Mouse (Mus musculus) erythroid progenitor cell, adult 5-6 weeks (primary cell): Measurements from ENCODE around the gene Cux1. TPM values are rescaled to one million over a fixed set of nuclear protein-coding genes. Genes with fewer than 3 reads are reported as not detected.
"Not testable (repeated sequence)": the region's sequence is repeated elsewhere in the genome, so short reads cannot be mapped to it uniquely, and the experiment has no call there.

ENCODE experiments used
- ATAC-seq: replicated peaks from 2 replicates; pipeline ENCODE4 v1.8.0; 2016; ENCODE audit warnings: moderate number of reproducible peaks, mild to moderate bottlenecking, moderate TSS enrichment, inconsistent platforms; ENCODE audit not compliant: poor library complexity, low FRiP score, severe bottlenecking
- total RNA-seq, 2 experiments: library from RNA; stranded (forward) in 1 of 2; stranded (reverse) in 1 of 2; fragments of 150-400 nt in 1 of 2; fragments of 186-747, 209-891 nt in 1 of 2; gene quantifications; 2 replicates each; pipeline versions ENCODE4 v1.2.3 to v1.2.4; 2015 to 2017; ENCODE audit warnings: low replicate concordance in 2 of 2

Gene Cux1
- total RNA-seq, 2 experiments from 2014 or later = 42.3 to 79.1 TPM

DNA sequence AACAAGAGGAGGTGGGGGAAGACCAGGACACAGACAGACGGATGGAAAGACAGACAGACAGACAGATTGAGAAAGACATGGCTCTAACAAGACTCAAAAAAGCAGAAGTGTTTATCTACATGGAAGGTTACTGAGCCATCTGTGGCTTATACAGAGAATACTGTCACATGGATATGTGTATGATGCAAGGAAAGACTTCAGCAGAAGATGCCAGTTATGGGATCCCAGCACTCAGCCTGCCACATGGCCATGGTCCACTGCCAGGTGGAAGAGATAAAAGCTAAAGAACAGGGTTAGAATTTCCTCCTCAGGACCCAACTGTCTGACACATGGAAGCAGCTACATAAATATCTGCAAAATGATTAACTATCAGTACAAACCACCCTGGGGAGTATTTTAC is 84.9 kb downstream of the Cux1 start:
- no peak for ATAC-seq

DNA sequence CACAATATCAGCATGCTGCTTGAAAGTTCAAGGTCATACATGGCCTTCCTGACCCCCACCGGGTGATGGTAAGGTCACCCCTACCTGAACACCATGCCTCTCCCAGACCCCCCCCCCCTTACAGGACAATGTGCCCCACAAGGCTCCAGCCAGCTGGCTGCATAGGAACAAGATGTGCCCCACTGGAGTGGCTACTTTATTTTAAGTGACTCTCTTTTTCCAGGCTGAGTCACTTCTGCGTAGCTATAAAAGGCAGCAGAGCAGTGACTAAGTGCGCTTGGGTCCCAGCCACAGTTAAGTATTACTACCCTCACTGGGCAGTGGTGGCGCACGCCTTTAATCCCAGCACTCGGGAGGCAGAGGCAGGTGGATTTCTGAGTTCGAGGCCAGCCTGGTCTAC is 86.7 kb downstream of the Cux1 start:
- ATAC-seq = no peak

DNA sequence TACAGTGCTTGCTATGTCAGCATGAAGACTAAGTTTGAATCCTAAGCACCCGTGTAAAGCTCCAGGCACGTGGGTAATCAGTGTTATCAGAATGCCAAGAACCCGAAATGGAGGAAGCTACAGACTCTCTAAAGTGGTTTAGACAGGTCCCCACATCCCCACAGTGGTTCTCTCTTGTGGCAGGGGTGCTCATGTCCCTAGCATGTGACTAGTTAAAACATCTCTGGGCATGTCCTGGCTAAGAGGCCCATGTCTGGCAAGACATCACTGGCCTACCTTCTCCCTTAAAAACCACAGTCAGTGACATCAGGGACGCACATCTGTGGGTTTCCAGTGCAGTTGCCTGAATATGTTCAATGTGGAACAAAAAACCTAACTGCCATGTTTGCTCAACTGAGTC is 87.5 kb downstream of the Cux1 start:
- ATAC-seq = no peak

DNA sequence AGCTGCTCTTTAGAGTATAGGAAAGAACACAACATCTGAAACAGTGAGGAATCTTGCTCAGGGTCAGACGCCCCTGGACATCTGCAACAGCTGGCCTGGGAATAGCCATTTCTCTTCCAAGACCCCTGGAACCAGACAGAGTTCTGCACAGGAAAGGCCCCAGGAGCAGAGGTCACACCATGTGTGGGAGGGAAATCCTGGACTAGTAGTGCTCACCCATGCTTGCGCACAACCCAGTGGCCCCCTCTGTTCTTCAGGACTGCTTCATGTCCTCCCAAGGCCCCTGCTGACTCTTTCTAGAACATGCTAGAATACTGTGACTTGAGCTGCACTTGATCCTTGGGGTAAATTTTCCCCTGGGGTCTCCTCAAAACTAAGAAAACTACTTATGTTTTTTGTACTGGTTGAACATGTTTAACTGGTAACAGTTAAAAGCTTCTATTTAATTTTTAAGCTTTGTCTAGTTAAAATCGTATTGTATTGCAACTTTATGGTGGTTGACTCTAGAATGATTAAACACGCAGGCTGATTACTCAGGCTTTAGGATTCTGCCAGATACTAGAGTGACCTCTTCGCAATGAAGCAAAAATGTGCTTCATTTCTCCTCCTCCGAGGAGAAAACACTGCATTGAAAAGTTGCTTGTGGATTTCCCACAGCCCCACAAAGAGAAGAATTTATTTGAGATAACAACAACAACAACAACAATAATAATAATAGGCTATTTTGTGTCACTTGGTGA is 88.1 kb downstream of the Cux1 start:
- no peak for ATAC-seq

DNA sequence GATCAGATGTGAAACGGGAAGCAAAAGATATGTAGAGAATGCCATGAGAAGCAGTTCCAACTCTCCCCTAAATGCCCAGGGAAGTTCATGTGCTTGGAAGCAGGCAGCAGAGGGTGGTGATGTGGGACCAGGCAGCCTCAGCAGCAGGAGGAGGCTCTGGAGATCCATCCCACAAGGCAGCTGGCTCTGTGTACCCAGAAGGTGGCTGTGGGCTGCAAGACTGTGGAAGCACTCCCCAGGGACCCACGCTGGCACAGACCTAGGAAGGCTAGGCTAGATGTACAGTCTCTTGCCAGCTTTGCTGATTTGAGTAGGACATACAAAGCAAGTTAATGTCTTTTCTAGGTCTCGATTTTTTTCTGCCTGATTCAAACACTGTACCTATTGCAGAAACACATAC is 91.0 kb downstream of the Cux1 start:
- no peak for ATAC-seq

DNA sequence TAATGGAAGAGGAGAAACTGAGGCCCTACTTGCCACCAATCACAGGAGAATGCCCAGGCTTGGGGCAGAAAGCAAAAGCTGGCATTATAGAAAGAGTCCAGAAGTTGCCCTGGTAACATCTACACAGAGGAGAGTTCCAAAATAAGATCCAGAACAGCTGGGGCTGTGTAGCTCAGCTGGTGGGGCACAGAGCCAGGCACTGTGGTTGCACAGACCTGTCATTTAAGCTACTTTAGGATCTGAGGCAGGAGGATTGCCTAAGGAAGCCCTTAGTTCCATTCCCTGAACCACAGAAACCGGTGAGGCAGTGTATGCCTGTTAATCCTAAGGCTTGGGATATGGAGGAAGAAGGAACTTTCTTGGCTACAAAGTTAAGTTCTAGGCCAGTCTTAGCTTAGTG is 92.1 kb downstream of the Cux1 start:
- ATAC-seq = no peak

DNA sequence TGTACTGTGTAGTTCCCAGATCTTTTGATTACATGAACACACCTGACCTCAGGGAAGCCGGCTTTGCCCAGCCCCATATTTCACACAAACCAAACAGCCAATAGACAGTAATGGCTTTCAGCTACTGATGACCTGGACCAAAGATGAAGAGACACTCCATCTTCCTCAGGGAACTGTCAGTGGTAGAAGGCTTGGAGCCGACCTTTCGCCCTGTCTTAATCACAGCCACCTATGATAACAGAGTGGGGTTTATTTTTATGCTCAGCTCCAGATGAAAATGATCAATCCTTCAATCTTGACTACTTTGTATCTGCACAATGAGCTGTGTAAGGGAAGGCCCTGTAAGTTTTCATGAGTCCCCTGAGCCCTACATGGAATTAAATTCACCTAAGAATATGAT is 93.2 kb downstream of the Cux1 start:
- no peak for ATAC-seq

DNA sequence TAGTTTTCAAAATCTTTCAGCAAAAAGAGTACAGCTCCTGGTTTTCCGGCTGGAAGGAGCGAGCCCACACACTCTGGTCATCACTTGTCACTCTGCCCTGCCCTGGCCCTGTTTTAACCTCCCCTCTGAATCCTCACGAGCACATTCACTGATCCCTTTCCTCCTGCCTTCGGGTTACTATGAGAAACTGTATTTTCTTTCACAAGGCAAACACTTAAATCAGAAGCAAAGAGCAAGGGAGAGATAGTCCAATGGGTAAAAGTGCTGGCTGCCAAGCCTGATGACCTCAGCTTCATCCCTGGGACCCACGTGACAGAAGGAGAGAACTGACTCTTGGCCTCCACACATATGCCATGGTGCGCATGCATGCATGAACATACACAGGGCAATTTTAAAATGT is 94.0 kb downstream of the Cux1 start:
- ATAC-seq = no peak

DNA sequence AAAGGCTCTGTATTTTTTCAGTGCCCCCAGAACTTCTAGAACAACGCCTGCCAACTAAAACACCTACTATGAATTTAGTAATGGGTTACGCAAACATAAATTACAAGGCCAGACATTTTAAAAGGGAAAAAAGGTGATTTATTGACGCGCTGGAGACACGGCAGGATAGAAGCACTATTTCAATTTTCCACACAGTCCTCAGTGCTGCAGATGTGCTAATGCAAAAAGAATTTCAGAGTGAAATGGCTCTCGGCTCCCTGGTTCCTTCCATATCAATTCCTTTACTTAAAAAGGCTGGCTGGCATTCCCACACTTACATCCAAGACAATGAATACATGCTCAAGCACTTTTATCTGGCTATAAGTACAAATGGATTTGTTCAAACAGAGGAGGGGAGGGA is 94.4 kb downstream of the Cux1 start:
- no peak for ATAC-seq

DNA sequence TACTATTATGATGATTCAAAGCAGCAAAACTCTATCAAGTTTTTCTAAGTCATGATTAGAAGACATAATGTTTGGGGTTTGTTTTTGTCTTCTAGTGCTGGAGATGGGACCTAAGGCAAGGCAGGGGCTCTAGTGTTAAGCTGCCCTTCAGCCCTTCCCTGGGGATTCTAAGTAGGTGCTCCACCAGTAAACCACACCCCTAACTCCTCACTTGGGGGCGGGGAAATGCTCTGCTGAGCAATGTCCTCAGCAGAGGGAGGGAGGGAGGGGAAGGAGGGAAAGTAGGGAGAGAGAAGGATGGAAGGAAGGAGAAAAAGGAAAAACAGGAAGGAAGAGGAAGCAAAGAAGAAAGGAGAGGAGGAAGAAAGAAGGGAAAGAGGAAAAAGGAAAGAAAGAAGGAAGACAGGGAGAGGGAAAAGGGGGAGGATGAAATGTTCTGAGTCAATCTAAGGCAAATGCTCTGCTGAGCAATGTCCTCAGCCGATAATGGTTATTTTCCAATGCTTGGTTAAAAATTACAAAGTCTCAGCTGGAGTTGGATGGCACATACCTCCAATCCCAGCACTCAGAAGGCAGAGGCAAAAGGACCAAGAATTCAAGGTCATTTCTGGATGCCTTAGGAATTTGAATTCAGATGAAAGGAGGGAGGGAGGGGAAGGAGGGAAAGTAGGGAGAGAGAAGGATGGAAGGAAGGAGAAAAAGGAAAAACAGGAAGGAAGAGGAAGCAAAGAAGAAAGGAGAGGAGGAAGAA is 96.1 kb downstream of the Cux1 start:
- not testable (repeated sequence) for ATAC-seq

DNA sequence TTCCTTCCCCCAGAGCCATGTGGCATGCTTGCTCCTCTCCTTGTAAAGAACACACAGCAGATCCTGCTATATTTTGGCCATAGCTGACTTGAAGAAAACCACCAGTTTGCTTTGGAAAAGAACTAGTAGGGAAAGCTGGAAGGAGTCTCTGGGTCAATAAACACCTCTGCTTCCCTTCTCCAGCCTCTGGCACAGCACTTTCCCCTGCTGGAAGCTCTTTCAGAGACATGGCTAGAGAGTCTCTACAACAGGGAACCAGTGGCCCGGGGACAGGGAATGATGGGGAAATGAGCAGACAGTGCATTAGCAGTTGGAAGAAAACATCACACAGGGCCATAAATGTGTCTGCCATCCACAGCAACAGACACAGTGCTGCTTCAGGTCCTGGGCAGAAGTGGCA is 98.0 kb downstream of the Cux1 start:
- no peak for ATAC-seq

DNA sequence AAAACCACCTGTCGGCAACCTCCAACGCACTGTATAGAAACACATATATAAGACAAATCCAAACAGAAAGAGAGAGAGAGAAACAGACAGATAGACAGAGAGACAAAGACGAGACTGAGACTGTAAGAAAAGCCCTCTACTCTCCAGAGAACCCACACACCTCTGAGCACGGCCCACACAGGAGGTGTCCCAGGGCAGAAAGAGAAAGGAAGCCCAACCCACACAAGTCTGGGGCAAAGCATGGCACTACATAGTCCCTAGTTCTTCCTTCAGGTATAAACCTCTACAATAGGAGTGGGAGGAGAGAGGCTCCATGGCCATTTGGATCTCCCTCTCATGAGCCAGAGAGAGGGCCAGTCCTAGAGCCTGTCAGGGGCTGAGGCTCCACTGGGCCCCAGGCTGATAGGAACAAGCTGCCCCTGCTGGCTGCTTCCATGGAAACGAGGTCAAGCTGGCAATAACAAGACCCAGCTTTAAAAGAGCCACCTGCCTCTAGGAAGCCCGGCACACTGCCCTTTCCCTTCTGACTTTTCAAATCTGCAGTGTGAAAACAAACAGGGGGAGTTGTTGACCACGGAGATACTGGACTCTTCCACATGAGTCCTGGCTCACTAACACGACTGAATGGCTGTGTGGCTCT is 99.8 kb downstream of the Cux1 start:
- ATAC-seq = no peak

DNA sequence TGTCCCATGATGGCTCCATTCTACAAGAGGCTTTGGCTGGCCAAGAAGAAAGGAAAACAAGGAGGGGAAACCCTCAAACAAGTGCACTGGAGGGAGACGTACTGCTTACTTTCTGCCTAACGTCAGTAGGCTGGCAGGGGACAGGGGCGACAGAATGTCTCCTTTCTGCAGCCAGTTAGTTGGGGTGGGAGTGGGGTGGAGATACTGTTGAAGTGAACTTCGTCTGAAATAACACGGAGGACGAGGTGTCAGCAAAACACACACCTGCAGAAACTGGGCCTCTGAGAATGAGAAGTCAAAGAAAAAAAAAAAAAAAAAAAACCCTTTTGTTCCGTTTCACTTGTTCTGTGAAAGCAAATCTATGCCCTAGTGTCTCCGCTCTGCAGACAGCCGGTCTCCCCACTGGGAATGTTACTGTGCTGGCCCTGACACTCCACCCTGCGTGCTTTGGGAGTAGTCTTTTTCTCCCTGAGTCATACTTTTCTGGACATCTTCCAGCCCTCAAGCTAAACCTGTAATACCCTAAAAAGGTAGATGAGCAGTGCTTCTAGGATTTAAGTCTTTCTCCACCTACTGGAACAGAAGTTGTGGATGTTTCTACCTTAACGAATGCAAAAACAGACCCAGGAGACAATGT is 101.4 kb downstream of the Cux1 start:
- ATAC-seq = no peak

DNA sequence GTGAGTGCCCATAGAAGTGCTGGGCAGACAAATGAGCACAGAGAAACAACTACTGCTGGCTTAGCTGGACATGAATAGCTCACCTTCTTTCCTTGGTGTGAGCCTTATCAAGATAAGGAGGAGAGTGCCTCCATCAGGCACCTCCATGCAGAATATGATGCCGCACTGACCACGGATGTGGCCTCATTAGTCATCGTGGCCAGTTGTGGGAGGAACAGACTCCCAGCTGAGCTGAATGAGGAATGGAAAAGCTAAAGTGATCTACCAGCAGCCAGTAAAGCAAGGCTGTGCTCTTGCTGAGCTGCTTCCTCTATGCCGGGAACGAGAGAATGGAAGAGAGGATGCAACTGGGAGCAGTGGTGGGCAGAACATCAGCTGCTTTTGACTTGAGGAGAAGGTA is 101.9 kb downstream of the Cux1 start:
- ATAC-seq = no peak

DNA sequence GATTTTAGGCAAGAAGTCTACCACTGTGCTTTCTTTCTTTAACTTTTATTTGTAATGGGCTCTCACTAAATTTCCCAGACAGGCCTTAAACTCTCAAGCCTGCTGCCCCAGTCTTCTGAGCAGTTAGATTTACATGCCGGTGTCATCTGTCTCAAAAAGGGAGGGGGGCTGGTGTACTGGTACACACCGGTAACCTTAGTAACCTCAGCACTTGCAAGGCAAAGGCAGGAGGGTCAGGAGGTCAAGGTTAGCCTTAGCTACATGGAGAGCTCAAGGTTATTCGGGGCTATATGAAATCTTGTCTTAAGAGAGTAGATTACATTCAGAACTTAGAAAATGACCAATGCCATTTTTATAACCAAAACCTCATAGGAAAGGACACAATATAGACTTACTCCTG is 102.4 kb downstream of the Cux1 start:
- ATAC-seq = no peak

DNA sequence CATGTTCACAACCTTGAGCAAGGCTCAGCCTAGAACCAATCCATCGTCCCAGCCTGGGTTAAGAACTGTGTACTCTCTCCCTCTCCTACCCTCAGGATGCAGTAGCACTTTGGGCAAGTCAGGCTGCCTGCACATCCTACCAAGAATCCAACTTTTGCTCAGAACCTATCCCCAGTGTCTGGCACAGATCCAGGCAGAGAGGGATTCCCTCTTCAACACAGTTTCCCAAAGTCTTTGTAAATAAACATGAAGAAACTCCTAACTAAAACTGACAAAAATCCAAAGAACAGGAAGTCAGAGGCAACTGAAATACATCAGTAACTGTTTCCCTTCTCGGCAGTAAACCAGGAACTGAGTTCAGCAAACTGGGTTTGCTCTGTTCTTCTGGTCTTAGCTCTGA is 103.2 kb downstream of the Cux1 start:
- no peak for ATAC-seq

DNA sequence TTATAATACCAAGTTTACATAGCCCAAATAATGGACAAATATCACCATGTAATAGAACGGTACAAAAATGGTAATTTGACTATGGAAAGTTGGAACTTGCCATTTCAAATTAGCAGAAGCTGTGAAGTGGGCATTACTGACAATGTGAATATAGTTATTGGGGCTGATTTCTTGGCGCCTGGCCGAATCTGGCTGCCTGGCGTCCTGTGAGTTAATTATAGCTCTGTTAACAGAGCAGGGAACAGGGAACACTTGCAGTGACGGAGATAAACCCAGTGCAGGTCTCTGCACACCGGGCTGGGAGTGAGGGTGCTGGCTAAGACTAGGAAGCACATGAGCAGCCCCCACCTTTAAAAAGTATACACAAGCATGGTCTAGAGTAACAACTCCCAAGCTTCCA is 104.7 kb downstream of the Cux1 start:
- ATAC-seq = no peak

DNA sequence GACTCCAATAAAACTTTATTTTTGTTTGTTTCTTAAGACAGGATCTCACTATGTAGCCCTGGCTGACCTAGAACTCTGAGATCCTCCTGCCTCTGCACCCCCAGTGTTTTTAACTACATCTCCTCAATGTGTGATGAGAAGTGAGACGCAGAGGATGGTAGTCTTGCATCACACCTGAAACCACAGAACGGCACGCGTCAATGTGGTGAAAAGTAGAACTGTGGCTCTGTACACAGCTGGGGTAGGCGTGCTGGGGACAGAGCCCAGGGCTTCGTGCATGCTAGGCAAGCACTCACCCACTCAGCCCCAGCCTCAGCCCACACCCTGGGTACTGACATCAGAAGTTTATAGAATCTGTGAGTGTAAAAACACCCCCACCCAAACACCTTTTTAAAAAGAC is 107.4 kb downstream of the Cux1 start:
- ATAC-seq = no peak

DNA sequence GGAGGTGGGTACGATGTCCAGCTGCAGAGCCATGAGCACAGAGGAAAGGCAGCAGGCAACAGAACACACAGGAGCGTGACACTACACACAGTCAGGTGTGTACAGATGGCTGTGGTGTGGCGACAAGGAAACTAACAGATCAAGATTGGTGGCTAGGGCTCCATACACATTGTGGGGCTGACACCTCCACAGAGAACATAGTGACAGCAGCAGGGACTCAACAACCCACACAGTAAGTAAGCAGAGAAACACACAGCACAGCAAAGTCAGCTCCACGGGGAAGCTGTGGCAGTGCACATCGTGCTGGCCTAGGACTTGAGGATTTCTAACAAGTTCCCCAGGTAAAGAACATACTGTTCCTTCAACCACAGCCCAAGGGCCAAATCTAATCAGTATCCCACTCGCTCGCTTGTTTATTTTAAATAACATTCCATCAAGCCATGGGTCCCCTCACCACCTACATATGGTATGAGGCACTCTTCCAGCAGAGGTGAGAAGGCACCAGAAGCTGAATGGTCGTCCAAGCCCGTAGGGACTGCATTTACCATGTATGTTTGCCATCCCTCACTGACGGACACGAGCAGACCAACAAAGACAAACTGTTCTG is 108.3 kb downstream of the Cux1 start:
- ATAC-seq = no peak

DNA sequence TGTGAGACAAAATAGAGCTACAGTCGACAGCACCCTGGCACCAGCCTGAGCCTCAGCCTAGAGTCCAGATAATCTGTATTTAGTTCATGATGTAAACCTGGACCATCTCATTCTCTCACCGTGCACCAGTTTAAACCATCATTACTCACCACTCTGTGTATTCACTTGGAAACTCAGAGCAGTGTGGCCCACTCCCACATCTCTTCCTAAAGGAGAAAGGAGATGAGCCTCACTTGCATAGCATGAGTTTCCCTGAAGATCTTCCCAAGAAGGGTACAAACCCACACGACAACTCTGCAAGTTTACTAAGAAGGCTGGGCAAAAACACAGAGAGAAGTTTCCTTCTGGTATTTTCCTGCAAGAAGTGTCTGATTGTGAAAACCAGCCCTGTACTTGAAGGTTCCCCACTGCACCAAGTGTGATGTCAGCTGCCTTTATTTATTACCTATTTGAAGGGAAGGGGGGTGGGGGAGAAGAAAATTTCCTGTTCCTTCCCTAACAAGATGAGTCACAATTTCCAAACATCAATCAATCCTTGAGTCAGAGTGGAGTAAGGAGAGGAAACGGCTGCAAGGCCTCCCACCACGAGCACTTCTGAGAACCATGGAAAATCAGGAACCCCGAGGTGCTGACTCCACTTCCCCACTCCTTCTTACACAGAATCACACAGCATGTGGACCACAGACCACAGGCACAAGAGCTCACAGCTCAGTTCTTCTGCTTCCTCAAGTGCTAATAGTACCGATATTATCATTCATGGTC is 109.0 kb downstream of the Cux1 start:
- ATAC-seq = no peak
